Mouse (Mus musculus) MEL (cell line): ENCODE data around the gene Icam1. TPM values are rescaled to one million over a fixed set of nuclear protein-coding genes. Genes with fewer than 3 reads are reported as not detected.

Experiments used
- DNase-seq: peaks from one replicate; pipeline ENCODE4 v3.0.0; 2011; ENCODE audit warnings: low read depth, low spot score
- H3K27ac ChIP-seq: 2 replicates; pipeline ENCODE4 v1.5.1; 2012; ENCODE audit warnings: low read depth, mild to moderate bottlenecking, control low read depth, low read length, moderate library complexity; ENCODE audit not compliant: control insufficient read depth
- H3K27me3 ChIP-seq, 2 experiments: fragments of 150-350 bp in 1 of 2; sonication (generic) in 1 of 2; 2 replicates each; pipeline ENCODE4 v1.6.1; 2012; ENCODE audit warnings: low read length in 2 of 2, mild to moderate bottlenecking in 2 of 2, improper control_type of control experiment in 1 of 2, moderate library complexity in 1 of 2; ENCODE audit not compliant: insufficient read depth in 2 of 2, control insufficient read depth in 1 of 2
- H3K36me3 ChIP-seq, 2 experiments: 2 replicates each; pipeline ENCODE4 v1.6.1; 2012 to 2014; ENCODE audit warnings: low read length in 2 of 2, improper control_type of control experiment in 1 of 2, inconsistent platforms in 1 of 2, mild to moderate bottlenecking in 1 of 2; ENCODE audit not compliant: insufficient read depth in 2 of 2, control insufficient read depth in 1 of 2
- H3K4me1 ChIP-seq, 2 experiments: fragments of 150-350 bp in 1 of 2; sonication (generic) in 1 of 2; 2 replicates each; pipeline ENCODE4 v1.6.1; 2012; ENCODE audit warnings: low read length in 2 of 2, improper control_type of control experiment in 1 of 2, mild to moderate bottlenecking in 1 of 2; ENCODE audit not compliant: insufficient read depth in 2 of 2, control insufficient read depth in 1 of 2
- H3K4me3 ChIP-seq, 2 experiments: fragments of 150-350 bp in 1 of 2; sonication (generic) in 1 of 2; 2 replicates each; pipeline ENCODE4 v1.5.1; 2012; ENCODE audit warnings: low read depth in 2 of 2, low read length in 2 of 2, mild to moderate bottlenecking in 2 of 2, moderate library complexity in 2 of 2, control low read depth in 1 of 2, improper control_type of control experiment in 1 of 2; ENCODE audit not compliant: control insufficient read depth in 1 of 2, insufficient read depth in 1 of 2
- H3K79me2 ChIP-seq: 2 replicates; pipeline ENCODE4 v1.6.1; 2012; ENCODE audit warnings: mild to moderate bottlenecking, low read length, moderate library complexity; ENCODE audit not compliant: control insufficient read depth, poor library complexity, insufficient read depth
- H3K9ac ChIP-seq: 2 replicates; pipeline ENCODE4 v1.6.1; 2012; ENCODE audit warnings: low read depth, mild to moderate bottlenecking, control low read depth, low read length, moderate library complexity; ENCODE audit not compliant: control insufficient read depth, poor library complexity, severe bottlenecking
- H3K9me3 ChIP-seq: fragments of 150-350 bp; sonication (generic); replicated peaks from 2 replicates; pipeline ENCODE4 v1.6.1; 2012; ENCODE audit warnings: mild to moderate bottlenecking, low read length, improper control_type of control experiment, moderate library complexity; ENCODE audit not compliant: insufficient read depth
- CHD1 ChIP-seq: IDR thresholded peaks from 2 replicates; pipeline ENCODE4 v1.6.1; 2012; ENCODE audit warnings: low read depth, mild to moderate bottlenecking, inconsistent platforms, low read length, improper control_type of control experiment
- CHD2 ChIP-seq: IDR thresholded peaks from 2 replicates; pipeline ENCODE4 v1.6.1; 2011; ENCODE audit warnings: low read length, improper control_type of control experiment
- CTCF ChIP-seq, 3 experiments: IDR thresholded peaks in 2 of 3; conservative IDR thresholded peaks in 1 of 3; 2 replicates each; pipeline ENCODE4 v1.5.1; 2011 to 2012; ENCODE audit warnings: low read length in 3 of 3, low read depth in 2 of 3, mild to moderate bottlenecking in 2 of 3, improper control_type of control experiment in 1 of 3, inconsistent platforms in 1 of 3, mixed read lengths in 1 of 3, moderate library complexity in 1 of 3; ENCODE audit not compliant: control insufficient read depth in 1 of 3, insufficient read depth in 1 of 3, poor library complexity in 1 of 3, severe bottlenecking in 1 of 3
- EP300 ChIP-seq, 2 experiments: IDR thresholded peaks; 2 replicates each; pipeline ENCODE4 v1.6.1; 2011; ENCODE audit warnings: improper control_type of control experiment in 2 of 2, low read length in 2 of 2, low read depth in 1 of 2, mild to moderate bottlenecking in 1 of 2
- GATA1 ChIP-seq: IDR thresholded peaks from 2 replicates; pipeline ENCODE4 v1.6.1; 2011; ENCODE audit warnings: low read depth, low read length, improper control_type of control experiment
- HCFC1 ChIP-seq: IDR thresholded peaks from 2 replicates; pipeline ENCODE4 v1.6.1; 2012; ENCODE audit warnings: low read depth, mild to moderate bottlenecking, inconsistent platforms, low read length, improper control_type of control experiment, moderate library complexity
- JUND ChIP-seq: IDR thresholded peaks from 2 replicates; pipeline ENCODE4 v1.6.1; 2011; ENCODE audit warnings: low read depth, mild to moderate bottlenecking, improper control_type of control experiment, low read length
- KAT2A ChIP-seq: conservative IDR thresholded peaks from 2 replicates; pipeline ENCODE4 v1.6.1; 2012; ENCODE audit warnings: low read depth, low read length, improper control_type of control experiment, inconsistent platforms
- MAFK ChIP-seq: IDR thresholded peaks from 2 replicates; pipeline ENCODE4 v1.6.1; 2011; ENCODE audit warnings: low read depth, mild to moderate bottlenecking, low read length, improper control_type of control experiment, borderline replicate concordance
- MAZ ChIP-seq: IDR thresholded peaks from 2 replicates; pipeline ENCODE4 v1.6.1; 2012; ENCODE audit warnings: low read depth, mild to moderate bottlenecking, inconsistent platforms, low read length, improper control_type of control experiment
- MEF2A ChIP-seq: IDR thresholded peaks from 2 replicates; pipeline ENCODE4 v1.6.1; 2014; ENCODE audit warnings: low read depth, mild to moderate bottlenecking, inconsistent platforms, low read length, improper control_type of control experiment; ENCODE audit not compliant: poor library complexity, insufficient replicate concordance, severe bottlenecking; ENCODE audit errors: extremely low read depth
- MYC ChIP-seq: IDR thresholded peaks from 2 replicates; pipeline ENCODE4 v1.6.1; 2011; ENCODE audit warnings: low read depth, mild to moderate bottlenecking, low read length, improper control_type of control experiment, moderate library complexity
- NELFE ChIP-seq: IDR thresholded peaks from 2 replicates; pipeline ENCODE4 v1.6.1; 2011; ENCODE audit warnings: low read depth, low read length, improper control_type of control experiment
- POLR2A ChIP-seq, 2 experiments: IDR thresholded peaks; 2 replicates each; pipeline ENCODE4 v1.6.1; 2011 to 2012; ENCODE audit warnings: low read length in 2 of 2, mild to moderate bottlenecking in 2 of 2, control low read depth in 1 of 2, improper control_type of control experiment in 1 of 2, low read depth in 1 of 2, moderate library complexity in 1 of 2; ENCODE audit not compliant: control insufficient read depth in 1 of 2, insufficient read depth in 1 of 2, poor library complexity in 1 of 2
- POLR2AphosphoS2 ChIP-seq: IDR thresholded peaks from 2 replicates; pipeline ENCODE4 v1.6.1; 2011; ENCODE audit warnings: low read length, improper control_type of control experiment
- POLR2AphosphoS5 ChIP-seq: IDR thresholded peaks from 2 replicates; pipeline ENCODE4 v1.6.1; 2012; ENCODE audit warnings: low read depth, borderline replicate concordance, mild to moderate bottlenecking, inconsistent platforms, low read length, moderate library complexity, mixed read lengths
- RCOR1 ChIP-seq: IDR thresholded peaks from 2 replicates; pipeline ENCODE4 v1.6.1; 2012; ENCODE audit warnings: low read depth, mild to moderate bottlenecking, inconsistent platforms, low read length, improper control_type of control experiment
- SIN3A ChIP-seq: IDR thresholded peaks from 2 replicates; pipeline ENCODE4 v1.6.1; 2012; ENCODE audit warnings: low read length, improper control_type of control experiment, inconsistent platforms
- SMC3 ChIP-seq: IDR thresholded peaks from 2 replicates; pipeline ENCODE4 v1.6.1; 2011; ENCODE audit warnings: low read depth, low read length, improper control_type of control experiment
- TCF12 ChIP-seq: IDR thresholded peaks from 2 replicates; pipeline ENCODE4 v1.6.1; 2014; ENCODE audit warnings: low read depth, mild to moderate bottlenecking, inconsistent platforms, low read length, improper control_type of control experiment, moderate library complexity
- USF2 ChIP-seq, 2 experiments: IDR thresholded peaks; 2 replicates each; pipeline ENCODE4 v1.6.1; 2011 to 2012; ENCODE audit warnings: improper control_type of control experiment in 2 of 2, low read length in 2 of 2, borderline replicate concordance in 1 of 2, inconsistent platforms in 1 of 2, low read depth in 1 of 2, mild to moderate bottlenecking in 1 of 2; ENCODE audit not compliant: insufficient read depth in 1 of 2
- ZC3H11A ChIP-seq: IDR thresholded peaks from 2 replicates; pipeline ENCODE4 v1.6.1; 2012; ENCODE audit warnings: low read depth, mild to moderate bottlenecking, inconsistent platforms, low read length, improper control_type of control experiment
- ZNF384 ChIP-seq: IDR thresholded peaks from 2 replicates; pipeline ENCODE4 v1.6.1; 2012; ENCODE audit warnings: low read depth, mild to moderate bottlenecking, inconsistent platforms, low read length, improper control_type of control experiment
- polyA plus RNA-seq, 2 experiments: library from polyadenylated mRNA; stranded (reverse) in 1 of 2; unstranded in 1 of 2; fragments of >175 nt in 1 of 2; fragments of >200 nt in 1 of 2; gene quantifications; 2 replicates each; pipeline versions ENCODE4 v1.2.1 to v1.2.4; 2012; ENCODE audit warnings: low replicate concordance in 2 of 2, low read depth in 1 of 2; ENCODE audit not compliant: insufficient read length in 2 of 2, insufficient read depth in 1 of 2, missing spikeins in 1 of 2
- total RNA-seq: library from RNA; depleted of rRNA; stranded (reverse); fragments of 300-350 nt; gene quantifications from 2 replicates; pipeline ENCODE4 v1.2.3, GENCODE M21; 2012

Icam1 gene
- total and polyA plus RNA-seq, 3 experiments, result 26.0 to 31.0 TPM; not detected in 1

DNA sequence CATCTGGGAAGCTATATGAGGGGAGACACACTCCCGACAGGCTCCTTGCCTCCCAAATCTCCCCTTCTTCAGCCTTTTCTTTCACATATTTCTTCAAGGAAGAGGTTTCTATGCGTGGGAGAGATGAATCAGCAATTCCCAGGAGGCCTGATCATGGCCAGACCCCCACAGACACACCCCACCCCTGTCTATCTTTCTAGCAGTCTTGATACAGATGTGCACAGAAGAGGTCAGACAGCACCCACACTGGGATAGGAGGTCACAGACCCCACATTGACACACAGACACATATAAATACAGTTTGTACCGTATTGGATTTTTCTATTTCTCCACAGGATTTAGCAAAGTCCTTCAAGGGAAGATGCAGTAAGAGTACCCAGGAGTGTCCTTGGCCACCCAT lies 49.8 kb upstream of the Icam1 start:
- no peaks in the 10 kb centered on the region for H3K79me2 ChIP-seq
- TF ChIP-seq CTCF (IDR thresholded peaks at IDR 0.05 in 2 of 3, conservative IDR thresholded peaks at IDR 0.05 in 1 of 3; ENCODE audit: control insufficient read depth in 1 of 3, insufficient read depth in 1 of 3, low read depth in 2 of 3, low read length in 3 of 3, poor library complexity in 1 of 3, severe bottlenecking in 1 of 3), result no peak
- no peak for TF ChIP-seq CHD2
- 0 out of 4 replicates have a peak, but pooled peaks have one; percentile 13 to 37 for TF ChIP-seq EP300 (IDR thresholded peaks at IDR 0.05; ENCODE audit: low read depth in 1 of 2, low read length in 2 of 2)
- TF ChIP-seq, all 39 proteins: peak for 1
- peaks cover 0 to 14% of the 10 kb centered on the region in 2 experiments; a peak in 2 of 4 replicates for H3K36me3 ChIP-seq
- peaks cover 3 to 26% of the 10 kb centered on the region in 2 experiments for H3K4me1 ChIP-seq
- no peak overlapping the region for H3K27ac ChIP-seq
- H3K27me3 ChIP-seq, result no peaks in the 10 kb centered on the region
- no peak overlapping the region for H3K4me3 ChIP-seq
- H3K9me3 ChIP-seq, result no peaks in the 10 kb centered on the region
- DNase-seq, result no peak
- no peak overlapping the region for H3K9ac ChIP-seq

DNA sequence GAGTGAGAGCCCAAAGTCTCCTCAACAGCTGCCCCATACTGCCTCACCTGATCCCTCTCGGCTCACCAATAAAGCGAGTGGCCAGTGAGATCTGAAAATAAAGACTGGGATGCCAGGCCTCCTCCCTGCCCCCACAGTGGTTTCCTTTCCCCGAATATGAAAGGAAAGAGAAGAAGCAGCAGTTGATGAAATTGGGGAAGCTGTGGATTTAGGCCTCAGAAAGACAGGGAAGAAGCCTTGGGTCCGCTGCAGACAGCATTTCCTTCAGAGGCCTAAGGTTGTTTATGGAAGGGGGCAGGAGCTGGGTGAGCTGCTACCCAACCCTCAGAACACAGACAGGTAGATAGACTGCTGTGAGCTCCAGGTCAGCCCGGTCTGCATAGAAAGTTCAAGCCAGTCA lies 49.0 kb upstream of the Icam1 start:
- H3K9me3 ChIP-seq, result no peaks in the 10 kb centered on the region
- TF ChIP-seq ZNF384 (no peak), NELFE (no peak), MEF2A (no peak)
- H3K79me2 ChIP-seq, result no peaks in the 10 kb centered on the region
- H3K4me3 ChIP-seq, result no peak overlapping the region
- H3K9ac ChIP-seq, result no peak overlapping the region
- H3K4me1 ChIP-seq, result peaks cover 3 to 18% of the 10 kb centered on the region in 2 experiments
- H3K27ac ChIP-seq, result no peak overlapping the region
- no peak for DNase-seq
- peaks cover 0 to 8% of the 10 kb centered on the region in 2 experiments; a peak in 2 of 4 replicates for H3K36me3 ChIP-seq
- H3K27me3 ChIP-seq, result no peaks in the 10 kb centered on the region

DNA sequence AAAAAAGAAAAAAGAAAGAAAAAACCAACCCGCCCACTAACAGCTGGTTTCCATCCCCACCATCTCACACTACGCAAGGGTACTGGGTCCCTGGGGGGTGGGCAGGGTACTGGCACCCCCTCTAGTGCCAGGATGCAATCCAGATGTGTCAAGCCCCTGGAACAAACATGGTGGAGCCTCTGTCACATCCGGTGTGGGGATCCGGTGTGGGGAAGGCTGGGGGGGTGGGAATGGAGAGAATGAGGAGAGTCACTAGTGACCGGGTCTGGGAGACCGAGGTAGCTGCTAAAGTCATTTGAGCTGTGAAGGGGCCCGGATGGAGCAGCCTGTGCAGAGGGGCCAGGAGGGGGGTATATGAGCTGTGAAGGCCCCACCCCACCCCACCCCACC lies 44.0 kb upstream of the Icam1 start:
- no peaks in the 10 kb centered on the region for H3K27me3 ChIP-seq
- H3K79me2 ChIP-seq, result no peaks in the 10 kb centered on the region; the same call in 1 of the 2 replicates

More for the DNA sequence above, 44.0 kb upstream of the Icam1 start:
- no peak for DNase-seq
- H3K9ac ChIP-seq, result no peak overlapping the region
- TF ChIP-seq MAFK (no peak), CHD1 (no peak), GATA1 (no peak), RCOR1 (no peak), ZC3H11A (no peak), POLR2AphosphoS2 (no peak), SIN3A (no peak), KAT2A (no peak), POLR2AphosphoS5 (no peak), JUND (no peak), EP300 (IDR thresholded peaks at IDR 0.05; ENCODE audit: low read depth in 1 of 2, low read length in 2 of 2) (no peak), ZNF384 (no peak), POLR2A (IDR thresholded peaks at IDR 0.05; ENCODE audit: control insufficient read depth in 1 of 2, insufficient read depth in 1 of 2, low read depth in 1 of 2, low read length in 2 of 2, poor library complexity in 1 of 2) (no peak), USF2 (IDR thresholded peaks at IDR 0.05; ENCODE audit: borderline replicate concordance in 1 of 2, insufficient read depth in 1 of 2, low read depth in 1 of 2, low read length in 2 of 2) (no peak), MAZ (no peak), MYC (no peak), HCFC1 (no peak), NELFE (no peak), TCF12 (no peak), SMC3 (no peak)
- peaks cover 0 to 11% of the 10 kb centered on the region in 2 experiments; a peak in 2 of 4 replicates for H3K36me3 ChIP-seq
- H3K4me1 ChIP-seq, result peaks cover 8 to 25% of the 10 kb centered on the region in 2 experiments
- H3K27ac ChIP-seq, result no peak overlapping the region
- no peak overlapping the region for H3K4me3 ChIP-seq
- H3K9me3 ChIP-seq, result no peaks in the 10 kb centered on the region
